Mouse (Mus musculus) mouse embryonic stem cell (cell line): Measurements from ENCODE around the gene Cln5.

Experiments used
- in situ Hi-C, 2 experiments: fragments of 300-500 bp; cut with MboI; formaldehyde crosslinking; loops; 1 replicate in 1 of 2; 3 replicates in 1 of 2; pipeline ENCODE4 v1.14.3; 2019 to 2020; ENCODE audit warnings: low sequenced_read_pairs in 2 of 2, low pct_unique_long_range_greater_than_20kb in 1 of 2, mixed read lengths in 1 of 2; ENCODE audit not compliant: unreplicated experiment in 1 of 2

Cln5 gene

DNA sequence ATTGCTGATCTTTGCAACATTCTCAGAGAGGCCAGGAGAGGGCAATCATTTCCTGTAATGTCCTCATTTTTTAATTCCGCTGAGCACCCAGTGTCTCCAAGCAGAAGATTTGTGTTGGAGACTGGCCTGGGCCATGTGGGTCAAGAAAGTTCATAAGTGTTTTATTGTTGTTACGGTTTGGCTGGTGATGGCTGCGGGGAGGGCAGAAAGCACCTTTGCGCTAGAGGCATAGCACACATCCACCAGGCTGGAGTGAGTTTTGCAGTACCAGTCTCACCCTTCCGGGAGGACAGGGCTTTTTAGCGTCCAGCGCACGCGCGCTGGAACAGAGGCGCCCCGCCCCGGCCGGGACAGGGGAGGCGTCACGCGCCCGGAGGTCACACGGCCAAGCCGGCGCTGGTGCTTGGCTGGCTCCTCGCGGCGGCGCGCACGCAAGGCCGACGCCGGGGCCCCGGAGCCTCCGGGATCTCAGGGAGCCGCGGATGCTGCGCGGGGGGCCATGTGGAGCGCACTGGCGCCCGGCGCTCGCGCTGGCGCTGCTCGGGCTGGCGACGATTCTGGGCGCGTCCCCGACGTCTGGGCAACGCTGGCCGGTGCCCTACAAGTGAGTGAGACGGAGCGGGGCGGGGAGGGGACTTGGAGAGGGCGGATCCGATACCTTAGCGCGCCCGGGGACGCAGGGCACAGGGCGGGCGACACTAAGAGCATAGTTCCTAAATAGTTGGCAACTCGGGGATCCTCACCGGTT is at the start of gene Cln5:
Gene Cln5 (plus strand): TSS at position 353 of the 748 bp plus-strand sequence.
- in situ Hi-C loops, result no loop called here

DNA sequence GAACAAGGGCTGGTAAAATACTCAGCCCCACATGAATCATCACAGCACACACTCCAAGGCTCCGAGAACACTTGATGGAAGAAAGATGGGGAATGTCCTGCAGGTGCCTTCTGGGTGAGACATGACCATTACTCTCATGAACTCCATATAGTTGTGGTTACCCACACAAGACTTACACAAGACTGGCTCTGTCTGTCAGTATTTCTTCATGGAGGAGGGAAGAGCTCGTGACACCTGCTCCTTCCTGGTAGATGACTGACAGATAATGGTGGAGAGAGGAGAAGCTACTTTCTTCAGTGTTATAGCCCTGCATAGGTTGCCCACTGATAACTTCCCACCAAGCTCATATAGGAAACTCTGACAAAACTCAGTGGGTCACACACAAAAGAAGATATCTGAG is 40.8 kb upstream of the Cln5 start:
- in situ Hi-C loops, result no loop called here

DNA sequence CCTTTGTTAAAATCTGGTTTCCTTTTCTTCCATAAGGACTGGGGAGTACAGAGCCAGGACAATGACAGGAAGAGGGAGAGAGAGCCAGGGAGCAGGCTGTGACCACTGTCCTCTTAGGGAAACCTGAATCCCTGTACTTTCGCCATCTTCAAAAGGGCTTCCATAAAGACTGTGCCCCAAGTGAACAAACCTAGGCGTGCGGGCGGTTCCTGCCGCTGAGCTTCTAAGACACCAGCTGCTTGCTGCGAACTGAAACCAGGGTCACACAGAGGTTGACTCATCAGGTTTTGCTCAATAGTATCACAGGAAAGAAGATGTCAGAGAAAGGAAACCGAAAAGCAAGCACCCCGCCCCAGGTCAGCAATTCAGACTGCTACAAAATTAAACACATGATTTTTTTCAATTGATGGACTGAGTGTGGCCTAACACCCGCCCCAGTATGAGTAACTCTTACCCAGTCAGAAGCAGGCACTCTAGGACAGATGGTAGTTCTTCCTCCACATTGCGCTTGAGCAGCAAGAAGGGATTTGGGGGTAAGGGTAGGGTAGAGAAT is 36.7 kb upstream of the Cln5 start:
- in situ Hi-C loops, result no loop called here

DNA sequence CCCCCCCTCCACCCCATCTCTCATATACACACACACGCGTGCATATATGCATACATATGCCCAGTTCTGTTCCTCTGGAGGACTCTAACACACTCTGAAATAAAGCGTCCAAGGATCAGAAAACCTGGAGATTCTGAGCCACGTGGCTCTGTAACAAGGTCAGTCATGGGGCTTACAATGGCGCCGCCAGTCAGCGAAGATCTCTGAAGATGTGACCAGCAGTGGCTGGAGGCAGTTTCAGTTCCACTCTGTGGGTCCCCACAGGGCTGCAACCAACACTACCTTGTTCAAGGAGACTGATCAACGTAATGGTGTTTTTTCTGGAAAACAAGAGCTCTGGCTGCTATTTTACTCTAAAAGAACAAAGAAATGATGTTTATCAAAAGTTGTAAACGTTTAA is 35.9 kb upstream of the Cln5 start:
- in situ Hi-C loops, result no loop called here

DNA sequence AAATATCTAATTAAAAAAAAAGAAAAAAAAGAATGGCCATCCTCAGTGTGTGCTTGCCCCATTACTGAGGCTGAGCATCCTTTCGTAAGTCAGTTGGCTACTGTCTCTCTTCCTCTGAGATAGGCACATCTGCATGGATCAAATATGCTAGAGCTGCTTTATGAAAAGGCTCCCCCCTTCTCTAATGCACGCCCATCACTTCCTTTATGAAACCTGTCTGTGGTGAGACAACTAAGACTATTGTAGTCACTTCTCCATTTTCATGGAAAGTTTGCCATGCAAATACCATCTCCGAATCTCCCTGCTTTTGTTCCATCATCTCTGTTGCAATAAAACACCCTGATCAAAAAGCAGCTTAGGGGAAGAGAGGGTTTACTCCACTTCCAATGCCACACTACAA is 33.0 kb upstream of the Cln5 start:
- in situ Hi-C loops, result no loop called here

DNA sequence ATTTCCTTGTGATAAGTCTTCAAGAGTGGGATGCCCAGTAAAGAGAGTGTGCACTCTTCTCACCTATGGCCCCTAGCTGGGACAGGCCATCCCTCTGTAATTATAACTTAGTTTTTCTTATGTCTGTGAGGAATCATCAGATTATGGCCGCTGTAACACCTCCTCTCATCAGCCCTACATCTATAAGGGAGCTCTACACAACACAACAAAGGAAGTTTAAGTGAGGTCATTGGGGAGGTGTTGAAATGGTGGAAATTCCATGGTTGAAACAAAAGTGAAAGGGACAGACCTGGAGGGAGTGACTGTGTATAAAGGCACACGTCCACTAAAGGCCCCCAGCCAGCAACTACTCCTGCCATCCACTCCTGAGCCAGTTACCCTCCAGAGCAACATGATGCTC is 23.3 kb upstream of the Cln5 start, which contains the start of gene Acod1:
Gene Acod1 (plus strand): TSS at position 301 of the 400 bp plus-strand sequence.
- in situ Hi-C loops, result no loop called here

DNA sequence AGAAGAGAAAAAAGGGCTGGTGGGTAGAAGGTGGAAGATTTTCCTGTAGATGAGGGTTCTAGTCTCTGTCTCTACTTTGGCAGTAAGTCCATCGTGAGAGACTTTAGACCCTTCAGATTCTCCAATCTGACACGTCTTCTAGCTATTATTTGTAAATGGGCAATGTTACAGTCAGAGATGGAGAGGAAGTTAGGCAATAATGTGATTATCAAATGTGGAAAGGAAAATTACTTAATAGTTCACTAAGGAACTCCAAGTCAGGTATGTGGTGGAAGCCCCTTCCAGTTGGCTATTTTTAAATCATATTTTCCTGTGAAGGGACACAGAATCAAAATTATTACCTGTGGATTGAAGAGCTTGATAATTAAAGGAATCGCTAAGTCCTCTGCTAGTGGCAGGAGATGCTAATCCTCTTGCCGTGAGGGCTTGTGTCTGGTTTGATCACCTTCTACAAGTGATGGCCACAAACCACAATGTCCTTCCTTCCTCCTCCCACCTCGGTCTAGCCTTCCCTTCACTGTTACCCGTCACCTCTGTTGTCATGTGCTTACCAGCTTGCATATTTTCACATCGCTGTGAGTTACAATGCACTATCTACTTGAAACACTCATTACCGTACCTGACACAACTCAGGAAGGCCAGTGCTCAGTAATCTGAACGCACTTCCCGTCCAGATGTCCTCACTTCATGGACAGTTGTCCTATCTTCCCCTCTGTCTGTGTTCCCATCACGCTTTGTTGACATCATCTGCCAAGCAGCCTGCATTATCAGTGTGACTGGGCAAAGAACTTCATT is 21.5 kb upstream of the Cln5 start:
- in situ Hi-C loops, result no loop called here

DNA sequence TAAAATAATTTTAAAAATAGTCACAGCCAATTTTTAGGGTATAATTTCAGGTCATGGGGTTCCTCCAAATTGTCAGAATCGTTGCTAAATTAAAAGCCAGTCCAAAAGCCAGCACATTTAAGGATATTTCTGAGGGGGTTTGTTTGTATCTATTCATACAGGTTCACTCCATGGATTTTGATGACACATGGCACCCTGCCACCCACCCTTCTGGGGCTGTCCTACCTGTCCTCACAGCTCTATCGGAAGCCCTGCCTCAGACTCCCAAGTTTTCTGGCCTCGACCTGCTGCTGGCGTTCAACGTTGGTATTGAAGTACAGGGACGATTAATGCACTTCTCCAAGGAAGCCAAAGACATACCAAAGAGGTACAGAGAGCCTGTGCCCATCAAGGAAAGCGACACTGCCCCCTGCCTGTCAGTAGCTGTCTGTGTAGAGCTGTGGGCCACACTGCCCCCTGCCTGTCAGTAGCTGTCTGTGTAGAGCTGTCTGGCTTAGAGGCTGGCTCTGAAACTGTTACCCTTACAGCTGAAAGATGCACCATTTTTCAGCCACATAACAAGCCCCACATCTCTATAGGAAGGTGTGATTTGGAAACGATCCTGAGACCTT is 18.8 kb upstream of the Cln5 start:
- in situ Hi-C loops, result no loop called here

DNA sequence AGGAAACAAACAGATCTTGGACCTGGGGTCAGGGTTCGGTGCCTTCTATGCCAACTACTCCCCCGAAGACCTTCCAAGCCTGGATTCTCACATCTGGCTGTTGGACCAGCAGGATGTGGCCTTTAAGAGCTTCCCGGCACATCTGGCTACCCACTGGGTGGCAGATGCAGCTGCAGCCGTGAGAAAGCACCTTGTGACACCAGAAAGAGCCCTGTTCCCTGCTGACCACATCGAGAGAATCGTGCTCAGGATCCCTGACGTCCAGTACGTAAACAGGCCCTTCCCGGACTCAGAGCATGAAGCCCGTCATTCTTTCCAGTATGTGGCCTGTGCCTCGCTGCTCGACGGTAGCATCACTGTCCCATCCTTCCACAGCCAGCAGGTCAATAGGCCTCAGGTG is 15.3 kb upstream of the Cln5 start:
- in situ Hi-C loops, result no loop called here

DNA sequence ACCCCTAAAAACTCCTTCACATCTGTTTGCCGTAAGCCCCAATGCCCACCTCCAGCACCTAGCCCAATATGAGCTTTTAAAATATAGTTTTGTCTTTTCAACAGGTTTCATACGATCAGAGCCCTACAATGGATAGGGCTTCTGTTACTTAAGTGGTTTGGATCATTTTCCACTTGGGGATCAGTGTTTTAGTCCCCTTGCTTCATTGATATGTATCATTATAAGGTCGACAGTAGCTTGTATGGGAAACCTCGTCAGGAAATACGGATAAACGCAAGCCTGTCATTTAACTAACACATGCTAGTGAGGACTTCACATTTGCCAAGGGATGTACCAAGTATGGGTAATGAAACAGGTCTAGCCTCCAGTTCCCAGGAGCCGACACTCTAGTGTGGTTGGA is 13.4 kb upstream of the Cln5 start:
- in situ Hi-C loops, result no loop called here

DNA sequence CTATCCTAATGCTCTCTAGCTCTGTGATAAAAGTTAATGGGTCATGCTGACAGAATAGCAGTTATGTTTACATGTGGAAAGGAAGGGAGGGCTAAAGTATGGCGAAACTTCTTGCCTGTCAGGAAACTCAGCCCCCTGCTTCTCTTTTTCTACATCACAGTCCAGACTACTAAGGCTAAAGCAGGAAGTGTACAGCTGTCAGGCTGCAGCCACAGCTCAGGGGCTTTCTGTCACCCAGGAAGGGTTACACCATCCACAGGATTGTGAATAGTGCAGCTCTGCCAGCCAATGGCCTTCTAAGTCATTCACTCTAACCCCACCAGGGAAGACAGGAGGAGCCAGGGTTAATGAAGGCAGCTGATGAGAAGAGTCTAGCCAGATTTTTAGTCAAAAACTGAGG is 11.0 kb upstream of the Cln5 start:
- in situ Hi-C loops, result no loop called here

DNA sequence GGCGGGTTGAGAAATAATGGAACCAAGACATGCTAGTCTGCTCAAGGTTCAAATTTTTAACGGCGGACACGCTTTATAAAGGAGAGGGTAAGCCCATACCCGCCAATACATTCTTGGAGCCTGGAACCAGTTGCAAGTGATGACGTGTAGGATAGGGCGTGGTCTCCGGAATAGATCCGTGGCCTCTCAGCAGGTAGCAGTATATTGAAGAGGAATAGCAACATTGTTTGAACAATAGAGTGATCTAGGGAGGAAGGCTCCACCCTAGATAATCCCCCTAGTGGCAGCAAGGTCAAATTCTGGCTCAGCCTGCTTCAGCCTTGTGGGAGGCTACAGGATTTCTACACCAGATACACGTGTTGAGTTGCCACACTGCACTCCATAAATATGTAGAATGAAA is 10.5 kb upstream of the Cln5 start:
- in situ Hi-C loops, result no loop called here

DNA sequence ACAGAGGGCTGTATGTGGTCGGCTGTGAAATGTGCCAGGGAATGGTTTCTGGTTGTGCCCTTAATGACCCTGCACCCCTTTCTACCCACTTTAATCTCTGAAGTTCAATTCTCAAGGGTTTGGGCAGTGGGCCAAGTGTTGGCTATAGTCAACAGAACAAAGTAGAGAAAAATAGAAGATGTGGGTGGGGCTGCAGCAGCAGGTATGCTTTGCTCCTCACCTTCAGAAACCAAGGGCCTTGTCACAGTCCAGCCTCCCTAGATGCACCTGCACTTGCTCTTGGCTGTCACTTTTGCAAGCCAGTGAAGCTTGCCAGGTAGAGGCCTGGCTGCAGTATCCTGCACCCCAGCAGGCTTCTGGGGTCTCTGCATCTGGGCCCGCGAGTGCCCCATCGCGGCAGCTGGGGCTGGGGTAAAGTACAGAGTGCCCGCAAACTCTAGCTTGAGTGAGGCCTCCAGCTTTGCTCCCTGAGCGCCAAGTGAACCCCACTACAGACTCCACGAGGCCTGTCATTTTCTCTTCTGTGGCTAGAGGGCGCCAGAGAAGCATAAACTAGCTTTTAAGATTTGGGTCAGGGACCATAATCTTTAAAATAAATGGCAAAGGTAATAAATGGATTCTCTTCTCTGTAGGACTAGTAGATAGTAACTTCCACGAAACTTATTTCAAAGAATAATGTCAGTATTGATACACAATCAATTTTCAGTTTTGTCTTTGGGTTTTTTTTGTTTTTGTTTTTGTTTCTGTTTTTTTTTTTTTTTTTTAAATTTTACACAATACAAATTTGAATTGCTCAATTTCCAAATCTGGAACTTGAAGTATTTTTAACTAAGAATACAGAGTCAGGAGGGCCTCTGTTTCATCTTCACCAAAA is 4.5 kb upstream of the Cln5 start:
- in situ Hi-C loops, result no loop called here

DNA sequence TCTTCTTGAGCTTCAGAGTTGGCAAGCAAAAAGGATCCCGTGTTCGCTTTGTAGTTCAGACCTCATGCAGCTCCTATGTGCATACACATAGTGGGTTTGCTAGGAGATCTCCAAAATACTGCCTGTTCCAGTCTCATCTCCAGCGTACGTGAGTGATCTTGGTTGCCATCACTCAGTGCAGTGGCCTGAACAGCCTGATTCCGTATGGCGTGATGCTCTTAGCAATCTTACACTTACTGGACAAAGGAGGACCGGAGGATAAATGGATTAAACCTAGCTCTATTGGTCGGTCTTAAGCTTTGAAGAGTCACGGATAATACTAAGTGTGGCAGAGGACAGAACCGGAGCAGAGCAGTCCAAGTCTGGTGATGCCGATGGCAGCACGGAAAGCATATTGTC is 552 bp upstream of the Cln5 start:
- in situ Hi-C loops, result no loop called here

DNA sequence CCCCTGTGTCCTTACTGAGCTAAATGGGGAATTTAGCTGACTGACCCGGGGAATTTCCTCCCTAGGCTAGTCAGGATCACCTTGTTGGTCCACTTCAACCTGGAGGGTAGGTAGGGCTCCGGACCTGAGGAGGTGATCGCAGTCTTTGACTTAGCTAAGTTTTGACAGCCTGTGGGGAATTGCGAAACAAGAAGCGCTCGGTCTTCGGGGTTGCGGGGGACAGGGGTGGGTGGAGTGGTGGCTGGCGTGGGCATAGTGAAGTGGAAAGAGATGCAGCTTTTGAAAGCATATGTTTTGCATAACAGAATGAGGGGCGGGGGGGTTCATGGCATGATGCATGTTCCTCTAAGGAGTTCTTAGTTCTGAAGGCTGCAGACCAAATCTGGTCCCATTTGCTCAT is 774 bp downstream of the Cln5 start:
- in situ Hi-C loops, result no loop called here

DNA sequence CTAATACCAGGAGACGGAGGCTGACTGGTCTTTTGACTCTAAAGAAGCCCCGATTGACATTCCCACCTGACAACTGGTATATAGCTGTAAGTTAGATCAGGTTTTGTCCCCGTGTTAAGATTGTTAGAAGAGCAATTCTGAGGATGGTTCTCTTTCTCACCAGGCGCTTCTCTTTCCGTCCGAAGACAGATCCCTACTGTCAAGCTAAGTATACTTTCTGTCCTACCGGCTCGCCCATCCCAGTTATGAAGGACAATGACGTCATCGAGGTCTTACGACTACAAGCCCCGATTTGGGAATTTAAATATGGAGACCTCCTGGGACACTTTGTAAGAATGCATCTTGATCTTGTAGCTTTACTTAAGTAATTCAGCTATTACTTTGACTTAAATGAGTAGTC is 1.5 kb downstream of the Cln5 start:
- in situ Hi-C loops, result no loop called here

DNA sequence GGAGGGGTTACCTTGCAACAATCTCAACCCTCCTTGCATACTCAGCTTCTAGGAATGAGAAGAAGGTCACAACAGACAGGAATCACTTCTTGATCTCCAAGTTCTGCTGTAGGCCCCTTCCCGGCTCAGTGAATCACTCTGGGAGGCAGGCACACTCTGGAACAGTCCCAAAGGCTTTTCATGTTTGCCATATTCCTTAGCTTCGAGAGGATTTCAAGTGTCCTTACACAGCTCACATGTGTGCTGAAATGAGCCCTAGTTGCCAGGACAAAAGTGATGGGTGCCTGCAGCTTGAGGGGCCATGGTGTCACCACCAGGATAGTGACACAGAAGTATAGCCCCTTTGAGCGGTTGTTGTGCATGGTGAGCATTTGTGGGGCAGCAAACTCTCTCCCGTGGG is 2.7 kb downstream of the Cln5 start:
- in situ Hi-C loops, result no loop called here

DNA sequence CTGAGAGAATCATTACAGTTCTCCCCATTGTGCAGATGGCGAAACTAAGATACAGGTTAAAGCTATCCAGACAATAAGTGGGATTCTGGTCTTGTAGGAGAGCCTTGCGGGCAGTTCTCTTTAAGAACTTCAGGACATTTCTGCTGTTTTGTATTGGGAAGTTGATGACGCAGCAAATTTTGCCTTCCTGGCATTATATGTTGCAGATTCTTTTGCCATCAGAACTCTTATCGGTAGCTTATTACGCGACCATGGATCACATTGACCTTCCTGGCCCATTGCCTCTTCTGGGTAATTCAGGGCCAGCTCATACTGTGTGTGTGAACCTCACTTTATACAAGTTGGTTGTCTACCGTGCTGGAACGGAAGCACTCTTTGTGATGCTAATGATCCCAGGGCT is 3.8 kb downstream of the Cln5 start:
- in situ Hi-C loops, result no loop called here
